ENCODE assay signal across 11 mouse cellular contexts in genomic region chr8:67631691-67632090, GRCm38 (mm10).
DNase-seq lines count a peak whose midpoint lies in the region; ATAC-seq lines count a peak whose summit lies in the region.
"Had no signal": no experiment of that assay in that cellular context is flagged by ENCODE, and none has a peak within 500 bp of the region (broad histone marks: within the 10 kb centered on the region; RNA-seq: fewer than 3 reads in every experiment).

No protein-coding gene starts in this region.

- intact Hi-C loops in heart, postnatal 36 days (cut with DNase I): no loop called here

- peak; percentile 22 for DNase-seq in brain, embryonic 18.5 days (ENCODE audit: low read depth, low spot score)
- DNase-seq in frontal cortex, postnatal 36 days (ENCODE audit: low spot score in 2 of 2): peak; percentile 30 to 72
- peak; percentile 59 to 73 for DNase-seq in left cerebral cortex, adult 9 months (ENCODE audit: low spot score in 2 of 2)
- peak; percentile 14 for DNase-seq in right cerebral cortex, postnatal 4 days
- no peak for DNase-seq in spleen, adult 18-20 months
- DNase-seq in heart, postnatal 36 days: no peak
- DNase-seq: adrenal gland, adult 8-10 months; cerebellum, adult 11-12 months; gastrocnemius, postnatal 14 days; lung, postnatal 36 days had no signal

- ATAC-seq in megakaryocyte progenitor cell, adult 5-6 weeks (replicated peaks; ENCODE audit: poor library complexity): no peak

Comparison
In these comparisons a context has a peak if more than half of its experiments do, and no peak if none do; other contexts are left out.
1. DNase-seq: peak in brain, embryonic 18.5 days (single experiment), frontal cortex, postnatal 36 days (2 of 2), left cerebral cortex, adult 9 months (2 of 2) and right cerebral cortex, postnatal 4 days (single experiment); none in spleen, adult 18-20 months (0 of 2) and heart, postnatal 36 days (0 of 2).